In genomic region chr3:131078719-131079118, GRCm38 (mm10) we compare ENCODE assay signal across 12 mouse cellular contexts.
"Had no signal": no experiment of that assay in that cellular context is flagged by ENCODE, and none has a peak within 500 bp of the region (broad histone marks: within the 10 kb centered on the region; RNA-seq: fewer than 3 reads in every experiment).

No protein-coding gene starts in this region.

- H3K9ac ChIP-seq: liver, embryonic 13.5 days had no signal

- DNase-seq: kidney, adult 2 months; kidney, postnatal 25 days; layer of hippocampus, adult 9-11 months; liver, embryonic 13.5 days; lung, adult 2 months; thymus, adult 18-20 months; thymus, postnatal 4 days had no signal

- H3K4me1 ChIP-seq: liver, embryonic 13.5 days had no signal

- H3K9me3 ChIP-seq: liver, embryonic 13.5 days had no signal

- ATAC-seq: intestine, postnatal 0 days had no signal

- H3K36me3 ChIP-seq: liver, embryonic 13.5 days had no signal

- H3K4me2 ChIP-seq: liver, embryonic 13.5 days had no signal

- H3K27ac ChIP-seq: kidney, postnatal 0 days; layer of hippocampus, adult 2 months; left cerebral cortex, adult 2 months; liver, embryonic 13.5 days; macrophage had no signal

- H3K4me3 ChIP-seq: layer of hippocampus, adult 2 months; left cerebral cortex, adult 2 months; liver, embryonic 13.5 days had no signal
